Mouse (Mus musculus) bone marrow macrophage, adult 2 months (primary cell): ENCODE results near the gene Olfr286. TPM values are rescaled to one million over a fixed set of nuclear protein-coding genes. Genes with fewer than 3 reads are reported as not detected.

Experiments
- H3K27ac ChIP-seq: 2 replicates; pipeline ENCODE4 v1.5.1; 2012; ENCODE audit warnings: low read depth, low read length; ENCODE audit not compliant: insufficient read depth
- H3K4me1 ChIP-seq: 2 replicates; pipeline ENCODE4 v1.6.1; 2012; ENCODE audit warnings: low read length; ENCODE audit not compliant: control insufficient read depth, insufficient read depth
- H3K4me3 ChIP-seq: 2 replicates; pipeline ENCODE4 v1.5.1; 2012; ENCODE audit warnings: mild to moderate bottlenecking, low read length, moderate library complexity; ENCODE audit not compliant: insufficient read depth
- CTCF ChIP-seq: IDR thresholded peaks from 2 replicates; pipeline ENCODE4 v1.5.1; 2012; ENCODE audit warnings: low read depth, mild to moderate bottlenecking, low read length, moderate library complexity
- POLR2A ChIP-seq: IDR thresholded peaks from 2 replicates; pipeline ENCODE4 v1.6.1; 2012; ENCODE audit warnings: mild to moderate bottlenecking, low read depth, low read length, borderline replicate concordance
- polyA plus RNA-seq: library from polyadenylated mRNA; stranded (reverse); fragments of >200 nt; gene quantifications from 2 replicates; pipeline ENCODE4 v1.2.4, GENCODE M21; 2012; ENCODE audit not compliant: missing spikeins, insufficient read depth, insufficient read length

Olfr286 gene
- polyA plus RNA-seq, 1 experiment, result not detected

GRCm38 (mm10) chr15:98213336-98213870 is 20.8 kb downstream of the Olfr286 start:
- TF ChIP-seq CTCF (no peak), POLR2A (no peak)
- no peak overlapping the region for H3K27ac ChIP-seq

GRCm38 (mm10) chr15:98209676-98210075 is 24.6 kb downstream of the Olfr286 start:
- Histone ChIP-seq H3K4me3 (no peak overlapping the region), H3K27ac (no peak overlapping the region), H3K4me1 (peaks cover 4% of the 10 kb centered on the region; the same call in 1 of the 2 replicates)
- TF ChIP-seq CTCF (no peak), POLR2A (no peak)

More at GRCm38 (mm10) chr15:98213336-98213870, 20.8 kb downstream of the Olfr286 start:
- Histone ChIP-seq H3K4me1 (peaks cover 4% of the 10 kb centered on the region; the same call in 1 of the 2 replicates), H3K4me3 (no peak overlapping the region)

DNA sequence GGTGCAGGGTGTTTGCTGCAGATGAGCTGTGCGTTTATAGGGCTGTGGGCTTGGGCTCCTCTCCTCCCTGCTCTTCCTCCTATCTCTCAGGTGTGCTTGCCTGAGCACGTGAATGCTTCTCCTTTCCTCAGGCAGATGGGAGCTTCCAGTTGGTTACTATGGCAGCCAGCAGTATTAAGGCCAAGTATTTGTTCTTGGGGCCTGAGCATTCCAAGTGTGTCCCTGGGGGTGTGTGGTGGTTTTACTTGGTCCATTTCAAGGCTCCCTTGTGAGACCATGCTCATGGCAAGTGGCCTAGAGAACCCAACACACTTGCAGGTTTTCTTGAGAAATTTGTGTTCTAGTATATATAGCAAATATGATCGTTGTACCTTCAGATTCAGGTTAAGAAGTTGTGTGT is 38.8 kb downstream of the Olfr286 start, which contains the start of gene Olfr288:
Gene Olfr288, minus strand, starts transcription at position 101 of the 400 bp plus-strand sequence.
- TF ChIP-seq CTCF (no peak), POLR2A (no peak)

GRCm38 (mm10) chr15:98184456-98184855 is 49.8 kb downstream of the Olfr286 start:
- no peak overlapping the region for H3K4me3 ChIP-seq
- TF ChIP-seq CTCF (no peak), POLR2A (no peak)
- H3K4me1 ChIP-seq, result peaks cover 4% of the 10 kb centered on the region; the same call in 1 of the 2 replicates
- no peak overlapping the region for H3K27ac ChIP-seq

More for the DNA sequence above, 38.8 kb downstream of the Olfr286 start, which contains the start of gene Olfr288:
- no peaks in the 10 kb centered on the region for H3K4me1 ChIP-seq
- H3K4me3 ChIP-seq, result no peak within 1 kb of the TSS
- no peak within 1 kb of the TSS for H3K27ac ChIP-seq

DNA sequence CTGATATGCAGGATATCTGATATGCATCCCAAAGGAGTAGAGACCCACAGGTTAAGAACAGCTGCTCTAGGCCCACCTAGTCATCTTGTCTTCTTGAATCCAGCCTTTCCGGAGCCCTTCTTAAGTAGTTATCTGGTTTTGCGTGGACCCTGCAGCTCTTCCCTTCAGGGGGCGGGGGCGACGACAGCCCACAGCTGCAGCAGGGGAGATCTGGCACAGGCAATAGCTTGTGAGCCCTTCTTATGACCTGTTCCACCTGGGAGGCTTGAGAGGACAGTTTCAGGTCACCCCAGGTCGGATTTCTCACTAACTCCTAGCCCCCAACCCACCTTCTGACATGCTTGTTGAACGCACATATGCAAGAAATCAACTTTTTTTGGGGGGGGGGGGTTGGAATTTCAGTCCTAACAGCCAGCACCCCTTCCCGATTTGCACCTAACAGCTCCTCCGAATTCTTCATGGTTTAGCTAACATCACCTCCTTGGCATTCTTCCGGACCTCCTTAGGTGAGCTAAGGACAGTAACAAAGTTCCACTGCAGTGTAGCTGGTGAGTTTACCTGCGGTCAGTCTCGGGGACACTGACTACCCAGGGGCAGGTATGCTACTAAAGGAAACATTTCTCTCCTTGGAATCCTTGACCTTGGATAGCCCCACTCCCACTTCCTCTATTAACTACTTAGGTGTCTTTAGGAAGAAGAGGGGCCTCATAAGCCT is 52.2 kb downstream of the Olfr286 start:
- no peak for TF ChIP-seq CTCF
- no peak for TF ChIP-seq POLR2A
- no peak overlapping the region for H3K4me3 ChIP-seq
- H3K27ac ChIP-seq, result no peak overlapping the region
- H3K4me1 ChIP-seq, result peaks cover 4% of the 10 kb centered on the region; the same call in 1 of the 2 replicates

DNA sequence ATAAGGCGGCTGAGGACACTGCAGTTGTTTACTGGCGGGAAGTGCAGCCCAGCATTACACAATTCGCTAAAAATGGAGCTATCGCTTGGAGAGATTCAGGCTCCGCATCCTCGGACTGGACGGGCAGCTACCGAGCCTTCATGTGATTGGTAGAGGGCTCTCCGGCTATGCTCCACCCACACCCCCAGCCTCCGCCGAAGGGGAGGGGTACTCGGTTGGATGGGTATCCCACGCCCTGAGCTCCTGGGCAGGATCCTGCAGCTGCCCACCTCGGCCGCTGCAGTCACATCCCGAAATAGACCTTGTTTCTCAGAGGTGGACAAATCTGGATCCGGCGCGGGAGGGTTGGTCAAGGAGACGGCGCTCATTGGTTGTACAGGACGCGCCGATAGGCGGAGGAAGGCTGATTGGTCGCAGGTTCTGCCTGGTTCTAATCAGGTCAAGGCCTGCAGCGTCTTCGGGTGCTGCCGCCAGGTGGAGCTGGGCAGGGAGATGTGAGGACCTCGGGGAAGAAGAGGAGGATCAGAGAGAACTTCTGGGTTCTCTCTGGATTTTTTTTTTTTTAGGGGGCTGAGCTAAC is 53.0 kb downstream of the Olfr286 start:
- TF ChIP-seq CTCF, result peak; percentile 45
- TF ChIP-seq POLR2A, result no peak
- Histone ChIP-seq H3K4me1 (peaks cover 4% of the 10 kb centered on the region; the same call in 1 of the 2 replicates), H3K4me3 (peak overlapping the region; percentile 75), H3K27ac (no peak overlapping the region)

DNA sequence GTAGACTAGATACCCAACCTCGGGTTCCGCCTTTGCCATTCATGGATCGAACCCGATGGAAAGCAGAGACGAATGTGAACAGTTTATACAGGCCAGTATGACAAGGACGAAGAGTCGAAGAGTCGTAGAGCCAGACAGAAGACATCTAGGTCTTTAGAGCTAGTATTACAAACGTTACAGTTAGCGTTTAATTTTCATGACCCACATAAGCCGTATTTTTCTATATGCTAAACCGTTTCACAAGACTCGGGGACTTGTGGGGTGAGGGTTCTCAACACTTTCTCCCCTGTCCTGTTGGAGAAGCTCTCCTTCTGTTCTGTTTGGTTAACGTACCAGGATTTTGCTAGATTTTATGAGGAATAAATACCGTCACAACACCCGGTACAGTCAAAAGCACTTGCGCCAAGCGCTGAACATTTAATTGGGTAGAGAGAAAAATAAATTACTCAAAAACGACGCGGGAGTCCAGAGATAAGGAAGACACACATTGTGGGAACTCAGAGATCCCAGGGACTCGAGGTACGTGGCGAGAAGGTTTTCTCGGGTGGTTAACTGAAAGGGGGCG is 53.6 kb downstream of the Olfr286 start:
- H3K4me3 ChIP-seq, result peak overlapping the region; percentile 75
- TF ChIP-seq CTCF (no peak), POLR2A (no peak)
- H3K27ac ChIP-seq, result no peak overlapping the region
- peaks cover 4% of the 10 kb centered on the region; the same call in 1 of the 2 replicates for H3K4me1 ChIP-seq

GRCm38 (mm10) chr15:98177320-98177719 is 56.9 kb downstream of the Olfr286 start:
- TF ChIP-seq POLR2A (no peak), CTCF (no peak)
- peaks cover 4% of the 10 kb centered on the region; the same call in 1 of the 2 replicates for H3K4me1 ChIP-seq
- no peak overlapping the region for H3K27ac ChIP-seq
- no peak overlapping the region for H3K4me3 ChIP-seq

Other genes starting within 250 kb of the Olfr286 start
- gene Col2a1, start 229.8 kb downstream of the Olfr286 start, polyA plus RNA-seq, result 0.87 and 1.0 TPM in 2 replicates
- 11.0 and 13.1 TPM in 2 replicates for gene Pfkm, start 141.9 kb downstream of the Olfr286 start, polyA plus RNA-seq
- gene Senp1, start 140.7 kb downstream of the Olfr286 start, polyA plus RNA-seq, result 16.7 and 18.7 TPM in 2 replicates
- 28.2 and 33.5 TPM in 2 replicates for gene Asb8, start 68.8 kb downstream of the Olfr286 start, polyA plus RNA-seq
- gene Ccdc184, start 67.3 kb downstream of the Olfr286 start, polyA plus RNA-seq, result not detected in 2 replicates
- not detected in 2 replicates for gene Olfr288, start 38.9 kb downstream of the Olfr286 start, polyA plus RNA-seq
- gene Gm44579, start 13.5 kb downstream of the Olfr286 start, polyA plus RNA-seq, result not detected in 2 replicates
- not detected in 2 replicates for gene Olfr287, start 13.4 kb downstream of the Olfr286 start, polyA plus RNA-seq
- not detected in 2 replicates for gene H1fnt, start 22.8 kb upstream of the Olfr286 start, polyA plus RNA-seq
- gene Zfp641, start 61.7 kb upstream of the Olfr286 start, polyA plus RNA-seq, result not detected in 2 replicates
- not detected in 2 replicates for gene Olfr285, start 82.9 kb upstream of the Olfr286 start, polyA plus RNA-seq
- gene Olfr284, start 106.5 kb upstream of the Olfr286 start, polyA plus RNA-seq, result not detected in 2 replicates
- not detected in 2 replicates for gene Olfr283, start 146.5 kb upstream of the Olfr286 start, polyA plus RNA-seq
- not detected in 2 replicates for gene Olfr282, start 196.8 kb upstream of the Olfr286 start, polyA plus RNA-seq
- not detected in 2 replicates for gene Olfr281, start 218.1 kb upstream of the Olfr286 start, polyA plus RNA-seq
- not detected in 2 replicates for gene OR5BS1P, start 235.4 kb upstream of the Olfr286 start, polyA plus RNA-seq
- gene Lalba, start 248.3 kb upstream of the Olfr286 start, polyA plus RNA-seq, result not detected in 2 replicates